Mouse (Mus musculus) heart, adult 8-10 months (tissue): ENCODE data around the gene Eef1g. TPM values are rescaled to one million over a fixed set of nuclear protein-coding genes. Genes with fewer than 3 reads are reported as not detected.

Experiments used
- DNase-seq: peaks from one replicate; pipeline ENCODE4 v3.0.0; 2022; ENCODE audit warnings: low spot score
- total RNA-seq, 4 experiments: library from RNA; stranded (reverse); gene quantifications; 2 replicates each; pipeline ENCODE4 v1.2.4; 2022

Gene Eef1g
- total RNA-seq, 4 experiments from 2014 or later, result 209 to 232 (median 227) TPM

DNA sequence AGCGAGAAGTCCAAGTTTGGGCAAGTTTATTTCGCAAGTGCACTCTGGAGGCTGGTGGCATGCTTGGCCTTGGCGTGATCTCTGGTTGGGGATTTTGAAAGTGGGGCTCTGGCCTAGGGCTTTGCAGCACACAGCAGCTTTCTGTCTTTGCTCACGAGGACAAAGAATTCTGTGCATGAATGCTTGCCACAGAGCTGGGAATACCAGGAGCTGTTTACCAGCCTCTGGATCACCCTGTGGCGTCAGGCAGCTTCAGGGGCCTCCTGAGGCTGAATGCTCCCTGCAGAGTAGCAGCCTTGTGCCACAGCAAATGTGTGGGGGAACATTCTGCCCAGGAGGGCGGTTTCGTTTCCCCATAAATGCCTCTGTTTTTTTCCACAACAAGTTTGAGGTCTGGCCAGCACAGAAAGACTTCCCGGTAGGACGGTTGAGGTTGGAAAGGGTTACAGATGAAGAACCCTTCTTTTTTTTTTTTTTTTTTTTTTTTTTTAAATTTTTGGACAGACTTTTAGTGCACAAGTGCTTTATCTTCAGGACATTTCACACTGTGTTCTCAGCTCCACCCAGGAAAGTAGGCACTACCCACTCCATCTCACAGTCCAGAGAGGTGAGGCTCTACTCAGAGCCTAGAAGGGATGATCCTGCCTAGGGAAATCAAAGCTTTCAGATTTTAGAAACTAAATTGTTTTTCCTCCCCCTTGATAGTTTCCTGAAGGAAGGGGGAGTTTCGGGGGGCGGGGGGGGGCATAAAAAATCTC is 56.4 kb downstream of the Eef1g start:
- peak; percentile 53 for DNase-seq

DNA sequence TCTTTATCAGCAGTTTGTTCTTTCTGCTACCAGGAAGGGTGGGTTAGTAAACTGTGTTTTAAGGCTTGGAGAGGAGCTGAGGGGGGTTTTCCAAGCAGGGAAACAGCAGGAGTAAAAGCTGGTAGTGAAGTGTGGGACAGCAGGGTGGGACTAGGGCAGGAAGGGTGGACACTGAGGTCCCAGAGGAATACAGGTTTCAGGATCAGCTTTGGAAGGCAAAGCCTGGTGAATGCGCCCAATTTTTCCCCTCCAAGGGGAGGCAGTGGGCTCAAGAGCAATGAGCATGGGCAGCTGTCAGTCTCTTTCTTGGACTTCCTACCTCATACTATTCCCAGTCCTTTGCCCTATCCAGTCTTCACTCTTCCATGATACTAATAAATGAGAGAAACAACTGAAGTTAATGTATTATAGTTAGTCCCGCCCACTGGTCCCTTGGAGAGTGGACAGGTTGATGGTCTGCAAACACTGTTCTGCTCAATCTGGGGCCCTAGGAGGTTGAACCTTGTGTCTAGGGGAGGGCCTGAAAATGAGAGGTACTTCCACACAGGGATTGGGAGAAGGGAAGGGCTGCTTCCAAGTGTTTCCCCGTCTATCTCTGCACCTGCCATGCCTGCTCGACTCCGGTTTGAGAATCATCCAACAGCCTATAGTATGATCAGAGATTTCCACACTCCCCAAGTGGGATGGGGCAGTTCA is 58.9 kb downstream of the Eef1g start:
- DNase-seq, result no peak

DNA sequence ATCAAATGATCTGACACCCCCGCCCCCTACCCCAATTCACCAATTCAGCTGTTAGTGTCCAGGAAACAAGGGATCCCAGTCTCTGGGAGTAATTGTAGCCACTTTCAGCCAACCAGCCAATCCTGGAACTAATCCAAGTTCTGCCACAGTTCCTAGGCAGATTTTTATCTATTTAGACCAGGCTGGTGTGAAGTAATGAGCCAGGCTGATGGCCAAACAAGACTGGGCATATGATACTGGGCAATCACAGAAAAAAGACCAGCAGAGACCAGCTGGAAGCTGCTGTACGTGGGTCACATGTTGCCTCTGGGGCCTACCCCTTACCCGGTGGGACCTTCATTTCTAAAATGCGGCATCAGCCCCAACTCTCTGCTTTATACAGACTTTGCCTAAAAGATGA is 59.8 kb downstream of the Eef1g start:
- DNase-seq, result no peak

DNA sequence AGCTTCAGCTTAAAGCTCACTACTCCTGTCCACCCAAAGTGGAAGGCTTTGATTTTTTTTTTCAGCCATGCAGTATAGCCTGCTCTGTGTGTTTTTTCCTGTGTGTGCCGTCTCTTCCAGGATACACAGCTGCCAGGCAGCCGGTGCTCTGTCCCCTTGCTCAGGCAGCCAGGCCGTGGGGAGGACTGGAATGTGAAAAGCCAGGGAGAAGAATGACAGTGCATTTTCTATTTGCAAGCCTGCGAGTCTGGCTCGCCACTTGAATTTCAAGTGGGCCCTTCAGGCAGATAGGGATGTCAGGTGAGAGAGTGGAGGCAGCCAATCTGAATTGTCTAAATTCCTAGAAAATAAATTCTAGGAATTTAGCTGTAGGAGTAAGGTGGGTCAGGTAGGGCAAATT is 61.0 kb downstream of the Eef1g start:
- DNase-seq, result peak; percentile 62

Other genes with a start within 250 kb of the Eef1g start
- 10 to 100 TPM; 39.5 to 43.6 (median 41.9) TPM for gene Slc3a2, start 243.7 kb upstream of the Eef1g start, total RNA-seq
- 10 to 100 TPM; 16.1 to 19.6 (median 17.5) TPM for gene Wdr74, start 231.2 kb upstream of the Eef1g start, total RNA-seq
- gene 1700092M07Rik, start 226.3 kb upstream of the Eef1g start, total RNA-seq, result not detected
- 10 to 100 TPM; 20.9 to 27.3 (median 25.4) TPM for gene Stx5a, start 225.6 kb upstream of the Eef1g start, total RNA-seq
- 10 to 100 TPM; 30.3 to 42.0 (median 33.7) TPM for gene Nxf1, start 210.0 kb upstream of the Eef1g start, total RNA-seq
- gene Tmem223, start 196.0 kb upstream of the Eef1g start, total RNA-seq, result 100 to 1,000 TPM; 111 to 137 (median 125) TPM
- gene Tmem179b, start 192.6 kb upstream of the Eef1g start, total RNA-seq, result 10 to 100 TPM; 18.2 to 21.5 (median 19.5) TPM
- 1 to 10 TPM; 5.4 to 9.0 (median 7.7) TPM for gene Taf6l, start 180.6 kb upstream of the Eef1g start, total RNA-seq
- gene Polr2g, start 168.5 kb upstream of the Eef1g start, total RNA-seq, result 10 to 100 TPM; 52.1 to 60.7 (median 55.4) TPM
- gene Zbtb3, start 164.5 kb upstream of the Eef1g start, total RNA-seq, result 1 to 10 TPM; 1.2 to 2.5 (median 1.5) TPM
- gene Ttc9c, start 147.7 kb upstream of the Eef1g start, total RNA-seq, result 10 to 100 TPM; 13.7 to 16.4 (median 14.9) TPM
- 10 to 100 TPM; 46.0 to 48.9 (median 46.9) TPM for gene Hnrnpul2, start 147.0 kb upstream of the Eef1g start, total RNA-seq
- under 1 TPM in 1 of 4 experiments, not detected in 3; 0.53 TPM for gene AC129217.1, start 137.3 kb upstream of the Eef1g start, total RNA-seq
- 10 to 100 TPM; 21.2 to 28.1 (median 24.2) TPM for gene Bscl2, start 129.6 kb upstream of the Eef1g start, total RNA-seq
- under 1 TPM in 1 of 4 experiments, not detected in 3; 0.22 TPM for gene Gng3, start 127.8 kb upstream of the Eef1g start, total RNA-seq
- 1 to 10 TPM; 3.4 to 4.7 (median 3.9) TPM for gene Lrrn4cl, start 116.3 kb upstream of the Eef1g start, total RNA-seq
- gene Ubxn1, start 95.5 kb upstream of the Eef1g start, total RNA-seq, result 100 to 1,000 TPM; 122 to 127 (median 125) TPM
- gene Uqcc3, start 86.1 kb upstream of the Eef1g start, total RNA-seq, result 10 to 100 TPM; 47.8 to 65.1 (median 52.0) TPM
- gene Lbhd1, start 83.3 kb upstream of the Eef1g start, total RNA-seq, result 1 to 10 TPM; 1.8 to 6.1 (median 4.4) TPM
- not detected for gene Gm49403, start 83.1 kb upstream of the Eef1g start, total RNA-seq
- 10 to 100 TPM; 11.8 to 29.9 (median 21.1) TPM for gene 1810009A15Rik, start 78.2 kb upstream of the Eef1g start, total RNA-seq
- 1 to 10 TPM; 3.6 to 5.3 (median 4.6) TPM for gene Gm49416, start 78.1 kb upstream of the Eef1g start, total RNA-seq
- gene Ints5, start 74.0 kb upstream of the Eef1g start, total RNA-seq, result 10 to 100 TPM; 11.0 to 12.0 (median 11.2) TPM
- gene Ganab, start 69.0 kb upstream of the Eef1g start, total RNA-seq, result 10 to 100 TPM; 45.5 to 49.6 (median 47.2) TPM
- 10 to 100 TPM; 39.3 to 41.5 (median 40.6) TPM for gene B3gat3, start 46.7 kb upstream of the Eef1g start, total RNA-seq
- gene Rom1, start 37.7 kb upstream of the Eef1g start, total RNA-seq, result 10 to 100 TPM; 22.0 to 37.5 (median 28.1) TPM
- 1 to 10 TPM; 7.2 to 9.1 (median 7.5) TPM for gene Eml3, start 37.5 kb upstream of the Eef1g start, total RNA-seq
- 10 to 100 TPM; 28.2 to 33.7 (median 30.4) TPM for gene Mta2, start 25.2 kb upstream of the Eef1g start, total RNA-seq
- gene Tut1, start 13.2 kb upstream of the Eef1g start, total RNA-seq, result 10 to 100 TPM in 1 of 4 experiments, 1 to 10 TPM in 3; 8.1 to 10.3 (median 8.6) TPM
- gene Ahnak, start 22.2 kb downstream of the Eef1g start, total RNA-seq, result 100 to 1,000 TPM; 332 to 446 (median 375) TPM
- gene Scgb1a1, start 120.9 kb downstream of the Eef1g start, total RNA-seq, result 10 to 100 TPM in 1 of 4 experiments, not detected in 3; 44.8 TPM
- 10 to 100 TPM; 31.9 to 37.3 (median 37.2) TPM for gene Asrgl1, start 168.6 kb downstream of the Eef1g start, total RNA-seq